In the genomic region with DNA sequence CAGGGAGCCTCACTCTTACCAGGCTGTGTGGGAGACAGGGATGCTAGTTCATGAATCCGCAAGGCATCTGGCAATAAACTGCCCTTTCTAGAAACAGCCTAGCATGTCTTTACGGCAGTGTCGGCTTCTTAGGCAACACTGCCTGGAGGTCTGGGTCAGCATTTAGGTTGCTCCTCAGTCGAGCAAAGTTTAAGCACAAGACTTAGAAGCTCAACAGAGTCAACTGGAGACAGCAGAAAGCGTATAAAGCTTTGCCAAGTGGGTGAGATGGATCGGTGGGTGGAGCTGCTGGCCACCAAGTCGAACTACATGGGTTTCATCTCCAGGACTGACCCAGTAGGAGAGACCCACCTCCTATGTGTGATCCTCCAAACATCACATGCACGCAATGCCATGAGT, we compare ENCODE assay signal across 20 mouse cellular contexts.
"Had no signal": no experiment of that assay in that cellular context is flagged by ENCODE, and none has a peak within 500 bp of the region (broad histone marks: within the 10 kb centered on the region; RNA-seq: fewer than 3 reads in every experiment).

No protein-coding gene starts in this region.

- H3K27ac ChIP-seq: layer of hippocampus, adult 2 months; limb, embryonic 10.5 days; limb, embryonic 13.5 days; liver, embryonic 14.5 days; macrophage; midbrain, embryonic 12.5 days; midbrain, embryonic 15.5 days; neural tube, embryonic 12.5 days; neural tube, embryonic 15.5 days had no signal

- H3K36me3 ChIP-seq: midbrain, embryonic 12.5 days; midbrain, embryonic 15.5 days; neural tube, embryonic 12.5 days; neural tube, embryonic 15.5 days had no signal

- H3K9me3 ChIP-seq: limb, embryonic 10.5 days; limb, embryonic 13.5 days; midbrain, embryonic 12.5 days; midbrain, embryonic 15.5 days; neural tube, embryonic 12.5 days; neural tube, embryonic 15.5 days had no signal

- H3K4me3 ChIP-seq: layer of hippocampus, adult 2 months; limb, embryonic 10.5 days; limb, embryonic 13.5 days; midbrain, embryonic 12.5 days; midbrain, embryonic 15.5 days; neural tube, embryonic 12.5 days; neural tube, embryonic 15.5 days had no signal

- DNase-seq: layer of hippocampus, adult 9-11 months; liver; liver, postnatal 0 days; lung, embryonic 14.5 days; right cerebral cortex, adult 18-20 months; right cerebral cortex, postnatal 14 days; right cerebral cortex, postnatal 4 days; thymus, adult 18-20 months; thymus, postnatal 36 days had no signal

- H3K27me3 ChIP-seq: limb, embryonic 13.5 days; midbrain, embryonic 15.5 days; neural tube, embryonic 12.5 days; neural tube, embryonic 15.5 days had no signal

- H3K4me2 ChIP-seq: limb, embryonic 13.5 days; lung, embryonic 14.5 days; midbrain, embryonic 12.5 days; midbrain, embryonic 15.5 days; neural tube, embryonic 12.5 days; neural tube, embryonic 15.5 days had no signal

- ATAC-seq: intestine, postnatal 0 days; liver, postnatal 0 days; lung, postnatal 0 days; midbrain, embryonic 15.5 days had no signal

- H3K9ac ChIP-seq: limb, embryonic 13.5 days; liver, embryonic 14.5 days; liver, postnatal 0 days; lung, embryonic 14.5 days; midbrain, embryonic 12.5 days; midbrain, embryonic 15.5 days; neural tube, embryonic 12.5 days; neural tube, embryonic 15.5 days had no signal
